Mouse (Mus musculus) lung, adult 2 months (tissue): ENCODE data around the gene R3hdm2.

Experiments used
- CTCF ChIP-seq: fragments of 200-500 bp; IDR thresholded peaks from 2 replicates; pipeline ENCODE4 v1.5.1; 2011; ENCODE audit warnings: mild to moderate bottlenecking, low read length, control low read depth; ENCODE audit not compliant: insufficient read depth
- POLR2A ChIP-seq: fragments of 200-500 bp; IDR thresholded peaks from 2 replicates; pipeline ENCODE4 v1.6.1; 2011; ENCODE audit warnings: low read depth, mild to moderate bottlenecking, control low read depth, low read length, borderline replicate concordance; ENCODE audit errors: extremely low read depth

- no peak for TF ChIP-seq POLR2A
- no peak for TF ChIP-seq CTCF
These were observed 45.7 kb downstream of the R3hdm2 start for GRCm38 (mm10) chr10:127425794-127426193.
